Mouse (Mus musculus) left cerebral cortex, postnatal 14 days (tissue): ENCODE results near the gene Tmem256. TPM values are rescaled to one million over a fixed set of nuclear protein-coding genes. Genes with fewer than 3 reads are reported as not detected.

Experiments used
- DNase-seq, 2 experiments: peaks; one replicate each; pipeline ENCODE4 v3.0.0; 2021 to 2022; ENCODE audit warnings: low spot score in 2 of 2, mixed read lengths in 1 of 2
- intact Hi-C: fragments of 180-260 bp; cut with DNase I; formaldehyde crosslinking; loops from one replicate; pipeline ENCODE4 v1.15.1; 2025
- total RNA-seq, 2 experiments: library from RNA; stranded (reverse); gene quantifications; 2 replicates each; pipeline ENCODE4 v1.2.3; 2021

Tmem256 gene
- total RNA-seq, 2 experiments from 2014 or later, result 160 to 167 TPM

DNA sequence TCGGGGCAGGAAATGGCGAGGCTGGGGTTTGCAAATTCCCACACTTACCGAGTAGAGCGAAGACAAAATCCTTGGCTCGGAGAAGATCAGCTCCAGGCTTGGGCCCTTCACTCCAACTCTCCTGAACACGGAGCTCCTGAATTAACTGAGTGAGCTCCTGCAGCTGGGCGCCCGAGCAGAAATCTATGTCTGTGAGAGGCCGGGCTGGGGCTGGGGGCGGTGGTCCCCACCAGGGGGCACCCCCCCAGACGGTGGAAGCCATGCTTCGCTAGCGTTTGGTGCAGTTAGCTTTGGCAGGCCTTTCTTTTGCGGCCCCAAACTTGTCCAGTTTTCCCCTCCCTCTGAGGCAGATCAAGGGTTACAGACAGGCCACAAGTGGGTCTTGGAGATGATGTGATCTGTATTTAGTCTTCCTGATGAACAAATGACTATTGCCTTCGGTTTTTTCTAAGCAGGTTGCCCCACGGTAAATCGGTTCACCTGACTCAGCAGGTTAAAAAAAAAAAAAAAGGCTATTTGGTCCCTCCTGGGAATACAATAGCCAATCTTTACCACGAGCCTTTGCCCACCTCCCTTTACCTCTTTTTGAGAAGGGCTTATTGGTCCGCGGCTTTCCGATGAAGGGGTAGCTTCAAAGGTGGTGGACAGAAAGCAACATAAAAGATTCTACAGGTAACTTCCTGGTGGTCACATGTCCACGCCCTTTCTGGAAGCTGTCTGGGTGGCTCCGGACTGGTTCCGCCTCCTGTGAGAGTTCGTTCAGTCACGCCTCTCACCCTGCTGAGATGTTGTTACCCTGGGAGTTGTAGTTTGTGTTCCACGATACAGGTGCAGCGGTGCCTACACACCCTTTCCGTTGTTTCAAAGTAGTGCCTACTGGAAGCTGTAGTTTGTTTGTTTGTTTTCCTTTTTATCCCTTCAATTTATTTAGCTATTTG lies 33.1 kb upstream of the Tmem256 start, which contains the start of gene Tmem102:
Gene Tmem102, minus strand, starts transcription at position 653 of the 938 bp plus-strand sequence.
- intact Hi-C loops, result loop anchor here (5.0 kb wide), 1 partner anchor 72 kb away; the partner anchor contains the start of gene Tmem95
- no peak for DNase-seq

DNA sequence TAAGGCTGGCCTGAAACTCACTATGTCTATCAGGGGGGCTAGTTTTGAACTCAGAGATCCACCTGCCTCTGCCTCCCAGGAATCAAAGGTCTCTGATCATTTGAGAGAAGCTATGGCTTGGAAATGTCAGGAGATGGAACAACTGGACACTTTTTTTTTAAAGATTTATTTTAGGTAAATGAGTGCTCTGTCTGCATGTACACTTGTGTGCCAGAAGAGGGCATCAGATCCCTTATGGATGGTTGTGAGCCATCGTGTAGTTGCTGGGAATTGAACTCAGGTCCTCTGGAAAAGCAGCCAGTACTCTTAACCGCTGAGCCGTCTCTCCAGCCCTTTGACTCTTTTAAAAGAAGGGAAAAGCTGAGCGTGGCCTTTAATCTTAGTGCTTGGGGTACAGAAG lies 31.9 kb upstream of the Tmem256 start:
- no peak for DNase-seq
- intact Hi-C loops, result no loop called here

DNA sequence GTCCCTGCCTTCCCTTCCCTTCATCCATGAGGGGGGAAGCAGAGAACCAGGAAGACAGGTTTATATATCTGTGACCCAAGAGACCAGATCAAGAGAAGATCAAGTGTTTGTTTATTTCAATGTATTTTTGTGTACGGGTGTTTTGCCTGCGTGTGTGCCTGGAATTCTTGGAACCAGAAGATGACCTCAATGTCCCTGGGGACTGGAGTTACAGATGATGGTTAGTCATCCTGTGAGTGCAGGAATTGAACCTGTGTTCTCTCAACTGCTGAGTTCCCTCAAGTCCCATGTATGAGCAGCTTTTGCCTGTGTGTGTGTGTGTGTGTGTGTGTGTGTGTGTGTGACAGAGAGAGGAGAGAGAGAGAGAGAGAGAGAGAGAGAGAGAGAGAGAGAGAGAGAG lies 30.7 kb upstream of the Tmem256 start:
- DNase-seq, result no peak
- intact Hi-C loops, result no loop called here

DNA sequence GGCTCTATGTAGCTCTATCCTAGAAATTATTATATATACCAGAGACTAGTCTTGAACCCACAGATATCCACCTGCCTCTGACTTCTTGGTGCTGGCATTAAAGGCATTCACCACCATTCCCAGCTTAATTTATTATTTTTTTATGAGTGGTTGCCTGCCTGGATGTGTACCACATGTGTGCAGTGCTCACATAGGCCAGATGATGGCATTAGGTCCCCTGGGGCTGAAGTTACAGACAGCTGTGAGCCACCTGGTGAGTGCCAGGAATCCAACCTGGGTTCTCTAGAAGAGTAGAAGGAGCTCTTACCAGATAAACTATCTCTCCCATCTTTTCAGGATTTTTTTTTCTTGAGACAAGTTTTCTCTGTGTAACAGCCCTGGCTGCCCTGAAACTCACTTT lies 28.0 kb upstream of the Tmem256 start:
- no peak for DNase-seq
- intact Hi-C loops, result no loop called here

DNA sequence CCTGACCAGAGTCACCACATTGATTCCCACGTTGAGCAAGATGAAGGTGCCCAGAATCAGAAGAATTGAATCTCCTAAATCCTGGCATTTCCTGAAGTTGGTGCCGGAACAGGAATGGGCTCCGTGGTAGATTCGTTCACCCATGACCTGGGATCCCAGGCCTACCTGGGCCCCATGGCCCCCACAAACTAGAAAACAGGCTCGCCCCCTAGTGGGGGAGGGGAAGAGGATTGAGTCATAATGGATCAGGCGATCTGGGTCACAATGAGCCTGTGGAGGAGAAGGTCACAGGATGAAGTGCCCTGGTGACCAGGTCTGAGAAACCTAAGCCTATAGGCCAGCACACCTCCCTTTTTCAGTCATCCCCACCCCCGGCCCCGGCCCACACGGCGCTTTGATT lies 23.2 kb upstream of the Tmem256 start, which contains the start of gene Gm39566:
Gene Gm39566, minus strand, starts transcription at position 144 of the 400 bp plus-strand sequence.
- DNase-seq, result no peak
- intact Hi-C loops, result no loop called here

DNA sequence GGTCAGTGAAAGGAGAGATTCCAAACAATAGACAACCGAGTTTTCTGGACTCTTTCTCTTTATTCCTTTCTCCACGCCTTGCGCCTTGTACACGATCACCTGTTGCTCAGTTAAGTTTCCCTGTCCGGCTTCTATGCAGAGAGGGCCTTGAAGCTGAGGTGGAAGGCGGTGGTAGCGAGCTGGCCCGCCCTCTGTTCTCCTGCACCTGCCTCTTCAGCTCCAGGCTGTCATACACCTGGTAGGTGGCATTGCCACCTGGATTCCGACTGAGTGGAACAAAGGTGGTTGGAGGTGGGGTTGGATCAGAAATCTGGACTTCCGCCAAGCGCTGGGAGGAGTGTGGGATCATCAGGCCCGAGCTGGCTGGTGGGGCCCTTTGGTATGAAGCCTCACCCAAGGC lies 21.8 kb upstream of the Tmem256 start:
- intact Hi-C loops, result no loop called here

DNA sequence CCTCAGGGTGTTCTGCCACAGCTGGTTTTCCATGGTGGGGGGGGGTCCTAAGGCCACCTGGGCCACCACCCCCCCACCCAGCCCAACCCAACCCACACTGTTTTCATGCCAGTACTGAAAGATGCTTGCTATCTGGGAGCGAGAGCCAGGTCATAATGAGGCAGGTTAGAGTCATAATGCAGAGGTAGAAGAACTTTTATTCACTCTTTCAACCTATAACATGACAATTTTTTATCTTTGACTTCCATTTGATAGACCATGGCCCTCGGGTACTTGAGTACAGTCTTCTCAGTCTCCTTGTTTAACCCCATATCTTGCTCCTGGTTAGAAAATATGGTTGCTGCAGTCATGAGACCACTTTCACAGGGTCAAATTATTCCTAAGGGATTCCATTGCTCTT lies 19.9 kb upstream of the Tmem256 start, which contains the start of gene Spem2:
Gene Spem2, minus strand, starts transcription at position 101 of the 400 bp plus-strand sequence.
- DNase-seq, result no peak
- intact Hi-C loops, result no loop called here

More for the DNA sequence above, 21.8 kb upstream of the Tmem256 start:
- no peak for DNase-seq

DNA sequence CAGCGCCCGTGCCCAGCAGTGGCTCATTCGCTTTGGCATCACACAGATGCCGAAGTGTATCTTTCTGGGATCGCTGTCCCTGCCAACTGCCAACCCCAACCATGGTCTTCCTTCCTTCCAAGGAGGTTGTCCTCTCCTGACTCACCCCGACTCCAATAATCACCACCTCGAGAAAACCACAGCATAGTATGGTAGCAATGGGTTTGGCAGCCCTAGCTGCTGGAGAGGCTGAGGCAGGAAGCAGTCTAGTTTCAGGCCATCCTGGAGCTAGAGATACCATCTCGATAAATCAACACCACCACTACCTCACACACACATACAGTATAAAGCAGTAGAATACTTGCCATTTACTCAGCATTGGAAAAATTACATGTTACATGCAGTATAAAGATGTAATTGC lies 19.4 kb upstream of the Tmem256 start:
- DNase-seq, result no peak
- intact Hi-C loops, result no loop called here

DNA sequence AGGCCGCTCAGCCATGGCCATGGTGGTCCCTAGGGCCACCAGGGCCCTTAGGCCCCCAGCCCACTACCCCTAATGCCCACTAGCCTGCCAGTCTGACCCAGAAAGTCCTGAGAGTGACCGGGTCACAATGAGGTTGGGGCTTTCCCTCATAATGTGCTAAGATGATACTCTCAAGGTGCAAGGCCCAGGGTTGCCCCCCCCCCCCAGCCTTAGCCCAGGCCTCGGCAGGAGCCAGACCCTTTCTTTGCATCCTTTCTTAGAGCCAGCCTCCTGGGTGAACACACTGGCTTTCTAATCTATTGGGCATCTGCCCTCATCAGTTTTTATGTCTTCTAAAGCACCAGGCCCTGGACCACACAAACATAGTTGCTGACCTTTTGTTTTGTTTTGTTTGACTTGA lies 16.2 kb upstream of the Tmem256 start, which contains the start of gene Spem1:
Gene Spem1, minus strand, starts transcription at position 101 of the 400 bp plus-strand sequence.
- intact Hi-C loops, result no loop called here

DNA sequence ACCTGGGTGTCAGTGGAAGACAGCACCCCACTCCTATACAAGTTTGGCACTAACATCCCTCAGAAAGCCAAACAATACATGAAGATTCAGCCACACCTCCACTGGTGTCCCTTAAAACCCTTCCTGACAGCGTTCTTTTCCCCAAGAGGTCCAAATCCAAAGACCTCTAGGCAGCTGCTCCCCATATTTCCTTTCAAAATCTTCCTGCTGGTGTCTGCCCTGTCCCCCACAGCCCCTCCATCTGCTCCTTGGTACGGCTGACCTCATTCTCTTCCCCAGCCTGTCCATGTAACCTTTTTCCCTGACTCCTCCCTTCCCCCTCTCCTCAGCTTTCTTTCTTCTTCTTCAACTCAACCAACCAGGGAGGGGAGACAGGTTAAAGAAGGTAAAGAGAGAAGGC lies 14.9 kb upstream of the Tmem256 start:
- no peak for DNase-seq
- intact Hi-C loops, result no loop called here

More for the DNA sequence above, 16.2 kb upstream of the Tmem256 start, which contains the start of gene Spem1:
- DNase-seq, result no peak

DNA sequence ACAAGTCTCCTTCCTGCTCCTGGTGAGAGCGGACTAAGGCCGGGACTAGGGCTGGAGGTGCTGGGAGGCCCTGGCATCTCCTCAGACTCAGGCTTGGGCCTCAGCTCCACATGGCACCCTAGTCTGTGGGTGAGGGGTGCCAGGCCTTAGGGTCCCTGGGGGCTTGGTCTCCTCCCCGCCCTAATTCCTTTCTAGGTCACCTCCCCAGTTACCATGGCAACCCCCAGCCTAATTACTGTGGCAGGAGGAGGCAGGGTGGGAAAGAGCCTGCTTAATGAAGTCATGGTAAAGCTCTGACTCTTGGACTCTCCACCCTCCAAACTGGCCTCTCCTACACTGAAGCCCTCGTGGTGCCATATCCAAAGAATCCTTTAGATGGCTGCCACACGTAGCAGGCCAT lies 9.5 kb upstream of the Tmem256 start:
- DNase-seq, result no peak
- intact Hi-C loops, result no loop called here

DNA sequence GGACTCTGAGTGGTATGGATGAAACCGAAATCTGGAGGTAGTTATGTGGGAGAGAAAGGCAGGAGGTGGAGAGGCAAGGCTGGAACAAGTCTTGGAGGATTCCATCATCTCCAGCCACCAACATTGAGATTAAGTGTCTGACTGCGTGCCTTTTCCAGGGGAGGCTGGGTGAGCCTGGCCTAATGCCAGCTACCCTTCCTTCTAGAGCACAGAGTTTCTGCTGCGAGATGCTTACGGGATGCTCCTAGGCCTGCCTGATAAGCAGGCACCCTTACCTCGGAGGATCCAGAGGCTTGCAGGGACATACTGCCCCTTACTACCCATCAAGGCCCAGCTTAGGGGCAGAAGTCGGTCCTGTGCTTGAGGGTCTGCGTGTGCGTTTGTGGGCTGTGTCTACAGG lies 4.8 kb upstream of the Tmem256 start:
- intact Hi-C loops, result no loop called here
- DNase-seq, result no peak

DNA sequence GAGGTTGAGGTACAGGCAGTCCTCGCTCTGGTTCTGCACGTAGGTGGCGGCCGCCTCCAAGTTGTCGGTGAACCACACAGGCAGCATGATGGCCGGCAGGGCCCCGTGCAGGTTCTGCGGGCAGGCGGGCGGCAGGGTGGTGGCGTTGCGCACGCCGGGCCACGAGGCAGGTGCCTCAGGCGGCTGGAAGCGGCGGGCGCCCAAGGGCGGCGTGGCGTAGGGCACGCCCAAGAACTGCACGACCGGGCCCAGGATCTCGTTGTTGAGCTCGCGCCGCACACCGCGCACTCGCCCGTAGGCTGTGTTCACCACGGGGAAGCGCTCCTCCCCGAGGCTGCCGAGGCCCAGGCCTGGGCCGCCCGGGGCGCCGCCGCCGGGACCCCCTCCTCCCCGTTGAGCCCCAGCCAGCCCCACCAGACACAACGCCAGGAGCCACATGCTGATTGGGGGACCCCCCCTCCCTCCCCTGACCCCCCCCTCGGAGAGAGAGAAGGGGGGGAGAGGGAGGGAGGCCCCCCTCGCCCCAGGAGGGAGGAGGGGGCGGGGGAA lies 4.2 kb upstream of the Tmem256 start:
- intact Hi-C loops, result no loop called here
- DNase-seq, result no peak

DNA sequence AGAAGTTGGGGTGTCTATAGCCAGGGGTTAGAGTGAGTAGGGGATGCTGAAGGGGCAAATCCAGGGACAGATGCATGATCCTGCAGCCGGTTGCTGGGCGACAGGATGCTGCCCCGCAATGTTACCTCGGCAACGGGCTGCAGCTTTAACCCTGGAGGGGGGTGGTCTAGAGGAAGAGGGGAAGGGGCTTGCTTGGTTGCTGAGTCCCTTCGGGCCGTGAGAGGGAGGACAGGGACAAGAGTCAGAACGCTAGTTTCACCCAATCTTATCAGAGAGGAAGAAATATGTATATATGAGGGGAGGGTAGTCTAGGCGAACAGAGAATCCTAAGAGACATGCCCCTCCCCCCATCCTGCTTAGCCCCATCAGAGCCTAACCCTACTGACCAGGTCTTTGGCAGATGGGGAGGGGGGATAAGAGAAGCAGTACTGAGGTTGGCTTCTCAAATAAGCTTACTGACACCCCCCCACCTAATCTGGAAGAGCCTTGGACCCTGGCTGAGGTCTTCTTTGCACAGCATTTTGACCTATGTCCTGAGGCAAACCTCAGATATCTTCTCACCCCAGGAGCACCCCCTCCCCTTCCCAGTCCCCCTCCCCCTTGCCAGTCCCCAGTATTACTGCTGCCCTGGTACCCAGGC lies 2.9 kb upstream of the Tmem256 start:
- intact Hi-C loops, result loop anchor here (5.0 kb wide), 1 partner anchor 78 kb away; the partner anchor contains the start of gene Polr2a
- DNase-seq, result no peak

DNA sequence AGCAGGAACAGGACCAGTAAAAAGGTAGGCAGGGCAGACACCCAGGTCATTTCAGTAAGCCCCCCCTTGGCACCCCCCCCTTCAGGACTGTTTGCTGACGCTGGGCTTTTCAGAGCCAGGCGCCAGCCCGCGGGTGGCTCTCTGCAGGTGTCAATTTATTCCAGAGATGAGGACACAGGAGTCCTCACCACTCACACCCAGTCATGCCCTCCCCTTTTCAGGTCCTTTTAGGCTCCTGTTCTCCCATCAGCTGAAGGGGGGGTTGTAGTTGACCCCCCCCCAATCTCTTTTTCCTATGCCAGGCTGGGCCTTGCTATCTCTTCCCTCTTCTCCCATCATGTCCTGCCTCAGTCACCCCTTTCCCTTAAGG lies 2.4 kb upstream of the Tmem256 start:
- intact Hi-C loops, result loop anchor here (2.0 to 5.0 kb wide), 2 partner anchors 33 to 79 kb away; partner anchors contain the start of gene Polr2a
- no peak for DNase-seq

DNA sequence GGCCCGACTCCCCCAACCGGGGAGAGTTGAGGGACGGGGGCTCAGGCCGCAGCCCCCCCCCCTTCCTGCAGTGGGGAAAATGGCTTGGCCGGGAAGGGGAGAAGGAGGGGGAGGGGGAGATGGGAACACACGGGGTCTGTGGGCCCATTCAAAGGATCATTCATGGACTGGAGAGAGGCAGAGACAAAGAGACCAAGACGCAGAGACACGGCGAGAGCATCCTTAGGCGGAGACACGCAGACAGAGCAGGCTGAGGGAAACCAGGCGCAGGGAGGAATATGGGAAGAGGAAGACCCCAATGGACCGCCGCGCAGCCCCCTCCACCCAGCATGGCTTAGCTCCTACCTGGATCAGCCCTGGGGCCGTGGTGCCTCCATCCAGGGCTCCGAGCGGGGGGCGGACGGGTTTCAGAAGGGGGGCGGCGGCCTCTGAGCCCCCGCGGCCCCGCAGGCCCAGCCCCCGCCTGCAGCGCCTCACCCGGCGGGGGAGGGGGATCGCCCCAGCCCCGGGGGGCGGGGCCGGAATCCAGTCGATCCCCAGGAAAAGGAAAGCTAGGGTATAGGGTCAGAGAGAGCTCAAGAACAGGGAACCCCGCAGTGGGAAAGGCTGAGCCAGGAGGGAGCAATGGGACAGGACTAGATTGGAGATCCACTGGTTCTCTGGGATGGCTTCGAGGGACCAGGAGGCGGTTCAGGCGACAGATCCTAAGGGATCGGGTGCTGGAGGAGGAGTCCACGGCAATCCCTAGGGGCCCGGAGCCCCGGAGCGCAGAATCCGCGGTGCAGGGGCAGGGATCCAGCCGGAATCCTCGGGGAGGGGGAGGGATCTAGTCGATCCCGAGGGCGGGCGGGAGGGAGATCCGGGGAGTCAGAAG lies 1.4 kb upstream of the Tmem256 start:
- intact Hi-C loops, result loop anchor here (2.0 to 5.0 kb wide), 2 partner anchors 34 to 80 kb away; partner anchors contain the start of gene Polr2a
- peak; percentile 44 for DNase-seq

DNA sequence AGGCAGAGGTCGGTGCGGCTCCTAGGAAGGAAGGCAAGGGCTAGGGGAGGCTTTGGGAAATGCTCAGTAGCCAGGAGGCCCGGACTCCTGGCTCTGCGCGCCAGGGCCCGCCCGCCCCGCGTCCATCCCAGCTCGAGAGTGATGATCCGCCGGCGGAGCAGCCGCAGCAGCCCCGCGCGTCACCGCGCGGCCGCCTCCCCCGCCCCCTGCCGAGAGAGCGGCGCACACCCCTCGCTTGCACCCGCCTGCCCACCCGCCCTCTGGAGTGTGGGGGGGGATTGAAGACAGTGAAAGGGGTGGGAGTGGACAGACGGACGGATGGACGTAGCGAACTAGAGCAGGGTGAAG lies 736 bp upstream of the Tmem256 start, which contains the start of gene Nlgn2:
Gene Nlgn2, minus strand, starts transcription at position 181 of the 348 bp plus-strand sequence.
- intact Hi-C loops, result loop anchor here (2.0 to 5.0 kb wide), 2 partner anchors 35 to 80 kb away; partner anchors contain the start of gene Polr2a
- peak in 1 of 2 experiments; percentile 77 for DNase-seq

DNA sequence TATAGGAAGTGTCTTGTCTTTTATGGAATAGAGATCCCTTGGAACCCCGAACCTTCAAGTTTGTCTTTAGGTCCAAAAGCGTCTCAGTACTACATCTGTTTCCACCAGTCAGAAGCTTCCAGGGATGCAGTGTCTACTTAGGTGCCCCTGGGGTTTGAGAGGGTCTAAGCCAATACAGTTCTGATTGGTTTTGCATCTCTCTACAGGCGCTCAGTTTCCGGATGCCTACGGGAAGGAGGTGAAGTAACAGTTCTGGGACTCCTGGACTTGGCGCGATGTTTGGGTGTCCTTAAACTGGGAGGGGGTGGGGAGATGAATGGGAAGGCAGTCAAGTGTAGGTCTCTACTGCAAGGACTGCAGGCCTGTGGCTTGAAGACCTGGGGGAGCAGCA lies 395 bp downstream of the Tmem256 start:
- intact Hi-C loops, result loop anchor here (5.0 kb wide), 1 partner anchor 81 kb away; the partner anchor contains the start of gene Polr2a
- no peak for DNase-seq
